12 mouse cellular contexts compared by ENCODE assay signal in the genomic region with DNA sequence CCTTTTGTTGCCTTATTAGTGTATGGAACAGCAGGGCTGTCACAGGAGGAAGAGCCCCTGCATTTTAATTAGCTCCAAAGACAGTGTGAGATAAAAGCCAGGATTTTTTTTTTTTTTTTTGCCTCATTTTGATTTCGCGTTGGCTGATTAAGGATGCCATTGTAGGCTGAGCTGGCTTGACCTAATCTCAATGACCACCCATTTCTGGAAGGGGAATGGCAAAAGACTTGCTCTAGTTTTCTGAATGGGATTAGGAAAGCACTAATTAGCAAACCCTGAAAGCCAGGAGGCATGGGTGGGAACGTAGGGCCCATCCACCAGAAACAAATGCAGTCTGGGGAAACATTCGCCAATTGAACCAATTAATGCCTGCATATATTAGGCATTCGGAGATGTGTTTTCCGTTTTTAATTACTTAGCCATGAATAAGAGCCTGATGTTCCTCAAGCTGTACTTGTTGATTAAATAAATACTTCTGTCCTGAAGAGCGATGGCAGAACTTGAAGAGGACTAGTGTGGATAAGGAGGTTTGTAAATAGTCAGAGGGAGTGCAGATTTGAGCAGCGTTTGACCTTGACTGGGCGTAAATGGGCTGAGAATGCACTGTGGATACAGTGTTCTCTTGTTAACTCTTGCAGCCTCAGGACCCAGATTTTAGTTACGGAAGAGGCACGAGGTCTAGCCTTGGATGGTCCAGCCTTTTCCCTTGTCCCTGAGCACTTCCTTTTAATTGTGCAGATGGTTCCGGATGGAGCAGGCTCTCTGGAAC.
DNase-seq lines count a peak whose midpoint lies in the region; ATAC-seq and TF ChIP-seq lines count a peak whose summit lies in the region.
"Had no signal": no experiment of that assay in that cellular context is flagged by ENCODE, and none has a peak within 500 bp of the region (broad histone marks: within the 10 kb centered on the region; RNA-seq: fewer than 3 reads in every experiment).

No protein-coding gene starts in this region.

- H3K4me3 ChIP-seq in layer of hippocampus, adult 2 months = no peak overlapping the region
- no peak overlapping the region for H3K4me3 ChIP-seq in hindbrain, embryonic 11.5 days (ENCODE audit: low read depth, low read length)
- H3K4me3 ChIP-seq in midbrain, embryonic 15.5 days = no peak overlapping the region
- H3K4me3 ChIP-seq: embryonic facial prominence, embryonic 13.5 days; liver, embryonic 13.5 days; megakaryocyte, embryonic 14.5 days had no signal

- no peak overlapping the region for H3K9ac ChIP-seq in hindbrain, embryonic 11.5 days (ENCODE audit: low read depth, low read length)
- H3K9ac ChIP-seq in midbrain, embryonic 15.5 days = no peak overlapping the region
- H3K9ac ChIP-seq: embryonic facial prominence, embryonic 13.5 days; liver, embryonic 13.5 days had no signal

- DNase-seq in layer of hippocampus, adult 2 months (ENCODE audit: low spot score in 2 of 2) = peak in 1 of 2 experiments; percentile 71
- DNase-seq in layer of hippocampus, postnatal 36 days = no peak
- DNase-seq in R1 (ENCODE audit: low read depth, low spot score) = peak; percentile 59
- DNase-seq in hindbrain, embryonic 11.5 days (ENCODE audit: low spot score) = no peak
- DNase-seq in spleen, postnatal 14 days (ENCODE audit: low spot score in 2 of 2) = no peak
- DNase-seq in gastrocnemius, adult 18-20 months (ENCODE audit: low spot score) = no peak
- no peak for DNase-seq in thymus, postnatal 36 days
- DNase-seq: gastrocnemius, postnatal 36 days; liver, embryonic 13.5 days had no signal

- peak overlapping the region; percentile 21; the same call in 1 of the 2 replicates for H3K27ac ChIP-seq in layer of hippocampus, adult 2 months
- 0 out of 2 replicates have a peak overlapping the region, but pooled peaks have one; percentile 10 for H3K27ac ChIP-seq in hindbrain, embryonic 11.5 days (ENCODE audit: low read depth, low read length)
- peak overlapping the region; percentile 67 for H3K27ac ChIP-seq in midbrain, embryonic 15.5 days
- H3K27ac ChIP-seq: embryonic facial prominence, embryonic 13.5 days; liver, embryonic 13.5 days had no signal

- 41% methylated on average over 12 of the region's 12 CpGs for WGBS in hindbrain, embryonic 11.5 days
- 22% methylated on average over 12 of the region's 12 CpGs for WGBS in midbrain, embryonic 15.5 days

- no peaks in the 10 kb centered on the region for H3K27me3 ChIP-seq in hindbrain, embryonic 11.5 days (ENCODE audit: control insufficient read depth, insufficient read depth, low read length)
- H3K27me3 ChIP-seq in midbrain, embryonic 15.5 days (replicated peaks) = no peaks in the 10 kb centered on the region
- H3K27me3 ChIP-seq: embryonic facial prominence, embryonic 13.5 days; liver, embryonic 13.5 days; megakaryocyte, embryonic 14.5 days had no signal

- H3K9me3 ChIP-seq in hindbrain, embryonic 11.5 days (ENCODE audit: control insufficient read depth, low read length) = no peaks in the 10 kb centered on the region
- no peaks in the 10 kb centered on the region for H3K9me3 ChIP-seq in midbrain, embryonic 15.5 days
- H3K9me3 ChIP-seq: embryonic facial prominence, embryonic 13.5 days; liver, embryonic 13.5 days had no signal

- H3K4me1 ChIP-seq in hindbrain, embryonic 11.5 days (replicated peaks; ENCODE audit: control insufficient read depth, insufficient read depth, low read length) = peaks cover 2% of the 10 kb centered on the region; the same call in 1 of the 2 replicates
- H3K4me1 ChIP-seq in midbrain, embryonic 15.5 days = peaks cover 30% of the 10 kb centered on the region
- H3K4me1 ChIP-seq: megakaryocyte, embryonic 14.5 days had no signal

- H3K4me2 ChIP-seq in hindbrain, embryonic 11.5 days (replicated peaks; ENCODE audit: low read depth, low read length) = no peak overlapping the region
- H3K4me2 ChIP-seq in midbrain, embryonic 15.5 days = peak overlapping the region; percentile 11; the same call in 1 of the 2 replicates
- H3K4me2 ChIP-seq: embryonic facial prominence, embryonic 13.5 days; liver, embryonic 13.5 days had no signal

- no peaks in the 10 kb centered on the region for H3K36me3 ChIP-seq in hindbrain, embryonic 11.5 days (ENCODE audit: control insufficient read depth, insufficient read depth, low read length)
- no peaks in the 10 kb centered on the region for H3K36me3 ChIP-seq in midbrain, embryonic 15.5 days (replicated peaks)
- H3K36me3 ChIP-seq: embryonic facial prominence, embryonic 13.5 days; liver, embryonic 13.5 days had no signal

- ATAC-seq in hindbrain, embryonic 11.5 days (ENCODE audit: low FRiP score) = peak; percentile 77
- peak; percentile 74 for ATAC-seq in midbrain, embryonic 15.5 days (replicated peaks)

- no peak for TF ChIP-seq CTCF in layer of hippocampus, adult 2 months (conservative IDR thresholded peaks at IDR 0.05)

Comparison
In these comparisons a context has a peak if more than half of its experiments do, and no peak if none do; other contexts are left out.
1. H3K27ac ChIP-seq: peak in every context shown above with its lines; median percentile 67 in midbrain, embryonic 15.5 days; 21 in layer of hippocampus, adult 2 months; 10 in hindbrain, embryonic 11.5 days.